Mouse (Mus musculus): Measurements from ENCODE around the gene Cdk5.

DNA sequence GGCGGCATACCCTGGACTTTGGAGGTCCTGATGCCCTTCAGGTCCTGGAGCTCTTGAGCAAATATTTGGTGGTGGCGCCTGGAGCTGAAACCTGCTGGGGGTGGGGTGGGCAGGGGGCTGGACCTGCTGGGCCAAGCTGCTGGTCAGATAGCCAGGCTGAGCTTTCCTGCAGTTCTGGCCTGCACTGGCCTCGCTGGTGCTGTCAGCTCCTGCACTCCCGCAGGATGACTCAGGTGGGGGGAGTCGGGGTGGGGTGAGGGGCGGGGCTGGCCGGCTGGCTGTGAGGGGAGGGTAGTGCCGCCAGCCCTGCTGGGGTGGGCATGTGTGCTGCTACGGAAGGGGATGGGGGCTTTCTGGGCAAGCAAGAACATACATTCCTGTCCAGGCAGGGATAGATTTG lies 5.3 kb upstream of the Cdk5 start:
- TF ChIP-seq CTCF (IDR thresholded peaks at IDR 0.05; ENCODE audit: control insufficient read depth, insufficient read depth, insufficient replicate concordance, low read depth, low read length) = no peak
- TF ChIP-seq POLR2A (IDR thresholded peaks at IDR 0.05; ENCODE audit: control insufficient read depth, low read depth, low read length) = no peak

Data from testis, adult 2 months (tissue).